Mouse (Mus musculus): ENCODE results near the gene Tekt5. TPM values are rescaled to one million over a fixed set of nuclear protein-coding genes. Genes with fewer than 3 reads are reported as not detected.

Gene Tekt5
- polyA plus RNA-seq, 1 experiment, result 20.3 TPM

GRCm38 (mm10) chr16:10398755-10399154 lies 3.5 kb upstream of the Tekt5 start:
- no peak overlapping the region for H3K27ac ChIP-seq (ENCODE audit: insufficient read depth, low read length)
- WGBS, result 52% methylated on average over 5 of the region's 5 CpGs
- H3K27me3 ChIP-seq (ENCODE audit: control insufficient read depth, insufficient read depth, low read length), result no peaks in the 10 kb centered on the region
- DNase-seq, result no peak
- TF ChIP-seq POLR2A (IDR thresholded peaks at IDR 0.05; ENCODE audit: borderline replicate concordance, insufficient read depth, low read length) (no peak), CTCF (IDR thresholded peaks at IDR 0.05; ENCODE audit: borderline replicate concordance, insufficient read depth, low read depth, low read length) (no peak)
- H3K4me3 ChIP-seq (replicated peaks; ENCODE audit: insufficient read depth, low read depth, low read length), result no peak overlapping the region
- H3K4me1 ChIP-seq (ENCODE audit: control insufficient read depth, insufficient read depth, low read length), result no peaks in the 10 kb centered on the region

GRCm38 (mm10) chr16:10392587-10392986 lies 2.7 kb downstream of the Tekt5 start:
- no peak for DNase-seq
- H3K4me3 ChIP-seq (replicated peaks; ENCODE audit: insufficient read depth, low read depth, low read length), result no peak overlapping the region
- H3K27ac ChIP-seq (ENCODE audit: insufficient read depth, low read length), result no peak overlapping the region
- H3K4me1 ChIP-seq (ENCODE audit: control insufficient read depth, insufficient read depth, low read length), result no peaks in the 10 kb centered on the region
- 89% methylated on average over 9 of the region's 9 CpGs for WGBS
- H3K27me3 ChIP-seq (ENCODE audit: control insufficient read depth, insufficient read depth, low read length), result no peaks in the 10 kb centered on the region
- TF ChIP-seq CTCF (IDR thresholded peaks at IDR 0.05; ENCODE audit: borderline replicate concordance, insufficient read depth, low read depth, low read length) (no peak), POLR2A (IDR thresholded peaks at IDR 0.05; ENCODE audit: borderline replicate concordance, insufficient read depth, low read length) (no peak)

DNA sequence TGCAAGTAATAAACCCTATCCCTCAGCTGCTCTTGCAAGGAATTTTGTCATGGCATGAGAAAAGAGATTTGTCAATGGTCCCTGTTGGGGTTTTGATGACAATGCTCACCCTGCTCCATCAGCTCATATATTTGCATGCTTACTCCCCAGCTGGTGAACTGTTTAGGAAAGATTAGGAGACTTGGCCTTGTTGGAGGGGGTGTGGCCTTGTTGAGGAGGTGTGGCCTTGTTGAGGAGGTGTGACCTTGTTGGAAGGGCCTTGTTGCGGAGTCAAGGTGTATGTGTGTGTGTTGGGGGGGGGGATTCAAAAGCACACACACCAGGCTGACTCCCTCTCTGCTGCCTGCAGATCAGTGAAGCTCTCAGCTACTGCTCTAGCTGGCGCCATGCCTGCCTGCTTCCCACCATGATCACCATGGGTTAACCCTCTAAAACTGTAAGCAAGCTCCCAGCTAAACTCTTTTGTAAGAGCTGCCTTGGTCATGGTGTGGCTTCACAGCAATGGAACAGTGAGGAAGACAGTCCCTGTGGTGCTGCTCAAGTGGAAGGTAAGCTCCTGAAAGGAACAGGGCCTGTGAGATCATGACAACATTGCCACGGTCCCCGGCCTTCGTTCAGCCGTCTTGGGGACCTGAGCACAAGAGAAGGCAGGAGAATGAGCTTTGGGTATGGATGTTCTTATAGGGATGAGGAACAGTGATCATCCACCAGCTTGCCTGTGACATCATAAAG lies 6.5 kb downstream of the Tekt5 start:
- TF ChIP-seq CTCF (IDR thresholded peaks at IDR 0.05; ENCODE audit: borderline replicate concordance, insufficient read depth, low read depth, low read length) (no peak), POLR2A (IDR thresholded peaks at IDR 0.05; ENCODE audit: borderline replicate concordance, insufficient read depth, low read length) (no peak)
- 89% methylated on average over 6 of the region's 6 CpGs for WGBS
- Histone ChIP-seq H3K27ac (ENCODE audit: insufficient read depth, low read length) (no peak overlapping the region), H3K27me3 (ENCODE audit: control insufficient read depth, insufficient read depth, low read length) (no peaks in the 10 kb centered on the region), H3K4me1 (ENCODE audit: control insufficient read depth, insufficient read depth, low read length) (no peaks in the 10 kb centered on the region), H3K4me3 (replicated peaks; ENCODE audit: insufficient read depth, low read depth, low read length) (no peak overlapping the region)
- no peak for DNase-seq

- no peak overlapping the region for H3K4me3 ChIP-seq (replicated peaks; ENCODE audit: insufficient read depth, low read depth, low read length)
- H3K27ac ChIP-seq (ENCODE audit: insufficient read depth, low read length), result no peak overlapping the region
- no peak for DNase-seq
- 57% methylated on average over 12 of the region's 12 CpGs for WGBS
- no peak for TF ChIP-seq CTCF (IDR thresholded peaks at IDR 0.05; ENCODE audit: borderline replicate concordance, insufficient read depth, low read depth, low read length)
- no peak for TF ChIP-seq POLR2A (IDR thresholded peaks at IDR 0.05; ENCODE audit: borderline replicate concordance, insufficient read depth, low read length)
- H3K27me3 ChIP-seq (ENCODE audit: control insufficient read depth, insufficient read depth, low read length), result no peaks in the 10 kb centered on the region
- no peaks in the 10 kb centered on the region for H3K4me1 ChIP-seq (ENCODE audit: control insufficient read depth, insufficient read depth, low read length)
Measured at GRCm38 (mm10) chr16:10385261-10385660, 10.0 kb downstream of the Tekt5 start.

- H3K27me3 ChIP-seq (ENCODE audit: control insufficient read depth, insufficient read depth, low read length), result no peaks in the 10 kb centered on the region
- TF ChIP-seq POLR2A (IDR thresholded peaks at IDR 0.05; ENCODE audit: borderline replicate concordance, insufficient read depth, low read length) (no peak), CTCF (IDR thresholded peaks at IDR 0.05; ENCODE audit: borderline replicate concordance, insufficient read depth, low read depth, low read length) (no peak)
- WGBS, result 75% methylated on average over 3 of the region's 3 CpGs
- H3K4me1 ChIP-seq (ENCODE audit: control insufficient read depth, insufficient read depth, low read length), result no peaks in the 10 kb centered on the region
- no peak for DNase-seq
- no peak overlapping the region for H3K4me3 ChIP-seq (replicated peaks; ENCODE audit: insufficient read depth, low read depth, low read length)
- H3K27ac ChIP-seq (ENCODE audit: insufficient read depth, low read length), result no peak overlapping the region
Measured at GRCm38 (mm10) chr16:10384544-10384943, 10.7 kb downstream of the Tekt5 start.

DNA sequence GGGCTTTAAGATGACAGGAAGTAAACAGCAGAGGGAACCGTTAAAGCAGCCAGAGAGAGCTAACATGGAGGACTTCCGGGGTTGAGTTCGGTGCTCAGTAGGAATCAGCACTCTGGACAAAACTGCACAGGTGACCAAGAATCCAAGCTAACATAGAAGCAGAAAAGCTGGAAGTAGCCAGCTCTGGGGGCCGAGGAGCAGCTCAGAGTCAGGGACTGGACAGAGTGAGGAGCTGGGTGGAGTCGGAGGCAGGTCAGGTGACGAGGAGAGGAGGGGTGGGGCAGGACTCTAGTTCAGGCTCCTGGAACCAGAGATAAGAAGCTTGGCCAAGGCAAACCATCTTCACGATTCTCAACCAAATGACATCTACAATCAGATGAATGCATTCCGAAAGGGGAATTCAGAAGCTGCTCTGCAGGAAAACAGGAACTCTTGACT lies 11.2 kb downstream of the Tekt5 start:
- Histone ChIP-seq H3K27ac (ENCODE audit: insufficient read depth, low read length) (no peak overlapping the region), H3K27me3 (ENCODE audit: control insufficient read depth, insufficient read depth, low read length) (no peaks in the 10 kb centered on the region), H3K4me1 (ENCODE audit: control insufficient read depth, insufficient read depth, low read length) (no peaks in the 10 kb centered on the region), H3K4me3 (replicated peaks; ENCODE audit: insufficient read depth, low read depth, low read length) (no peak overlapping the region)
- 44% methylated on average over 8 of the region's 8 CpGs for whole genome bisulfite sequencing
- no peak for DNase-seq
- no peak for TF ChIP-seq POLR2A (IDR thresholded peaks at IDR 0.05; ENCODE audit: borderline replicate concordance, insufficient read depth, low read length)
- TF ChIP-seq CTCF (IDR thresholded peaks at IDR 0.05; ENCODE audit: borderline replicate concordance, insufficient read depth, low read depth, low read length), result no peak

DNA sequence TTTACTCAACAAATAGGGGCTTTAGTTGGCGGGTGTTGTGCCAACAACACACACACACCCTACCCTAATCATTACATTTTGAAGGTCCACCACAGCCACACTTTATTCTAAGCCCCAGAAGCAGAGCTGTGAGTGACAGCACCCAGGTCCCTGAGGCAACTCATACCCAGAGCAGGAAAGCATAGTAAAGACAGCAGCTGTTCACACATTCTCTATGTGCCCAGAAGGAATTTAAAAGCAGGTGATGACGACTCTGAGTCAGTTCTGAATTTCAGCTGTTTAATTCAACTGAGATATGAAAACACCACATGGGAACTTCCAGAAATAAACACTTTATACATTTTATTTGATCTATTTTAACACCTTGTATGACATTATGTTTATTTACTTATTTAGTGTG lies 15.8 kb downstream of the Tekt5 start:
- H3K4me1 ChIP-seq (ENCODE audit: control insufficient read depth, insufficient read depth, low read length), result peaks cover 3% of the 10 kb centered on the region; the same call in 1 of the 2 replicates
- DNase-seq, result no peak
- WGBS, result 63% methylated on average over 2 of the region's 2 CpGs
- TF ChIP-seq CTCF (IDR thresholded peaks at IDR 0.05; ENCODE audit: borderline replicate concordance, insufficient read depth, low read depth, low read length) (no peak), POLR2A (IDR thresholded peaks at IDR 0.05; ENCODE audit: borderline replicate concordance, insufficient read depth, low read length) (no peak)
- no peaks in the 10 kb centered on the region for H3K27me3 ChIP-seq (ENCODE audit: control insufficient read depth, insufficient read depth, low read length)
- no peak overlapping the region for H3K27ac ChIP-seq (ENCODE audit: insufficient read depth, low read length)
- H3K4me3 ChIP-seq (replicated peaks; ENCODE audit: insufficient read depth, low read depth, low read length), result no peak overlapping the region

- 69% methylated on average over 1 of the region's 1 CpGs for WGBS
- Histone ChIP-seq H3K4me3 (replicated peaks; ENCODE audit: insufficient read depth, low read depth, low read length) (no peak overlapping the region), H3K4me1 (ENCODE audit: control insufficient read depth, insufficient read depth, low read length) (peaks cover 5% of the 10 kb centered on the region; the same call in 1 of the 2 replicates), H3K27me3 (ENCODE audit: control insufficient read depth, insufficient read depth, low read length) (no peaks in the 10 kb centered on the region), H3K27ac (ENCODE audit: insufficient read depth, low read length) (no peak overlapping the region)
- DNase-seq, result no peak
- TF ChIP-seq POLR2A (IDR thresholded peaks at IDR 0.05; ENCODE audit: borderline replicate concordance, insufficient read depth, low read length), result no peak
- TF ChIP-seq CTCF (IDR thresholded peaks at IDR 0.05; ENCODE audit: borderline replicate concordance, insufficient read depth, low read depth, low read length), result no peak
Measured at GRCm38 (mm10) chr16:10377286-10377685, 18.0 kb downstream of the Tekt5 start.
